Mouse (Mus musculus): ENCODE data around the gene Robo1.

The Robo1 gene

DNA sequence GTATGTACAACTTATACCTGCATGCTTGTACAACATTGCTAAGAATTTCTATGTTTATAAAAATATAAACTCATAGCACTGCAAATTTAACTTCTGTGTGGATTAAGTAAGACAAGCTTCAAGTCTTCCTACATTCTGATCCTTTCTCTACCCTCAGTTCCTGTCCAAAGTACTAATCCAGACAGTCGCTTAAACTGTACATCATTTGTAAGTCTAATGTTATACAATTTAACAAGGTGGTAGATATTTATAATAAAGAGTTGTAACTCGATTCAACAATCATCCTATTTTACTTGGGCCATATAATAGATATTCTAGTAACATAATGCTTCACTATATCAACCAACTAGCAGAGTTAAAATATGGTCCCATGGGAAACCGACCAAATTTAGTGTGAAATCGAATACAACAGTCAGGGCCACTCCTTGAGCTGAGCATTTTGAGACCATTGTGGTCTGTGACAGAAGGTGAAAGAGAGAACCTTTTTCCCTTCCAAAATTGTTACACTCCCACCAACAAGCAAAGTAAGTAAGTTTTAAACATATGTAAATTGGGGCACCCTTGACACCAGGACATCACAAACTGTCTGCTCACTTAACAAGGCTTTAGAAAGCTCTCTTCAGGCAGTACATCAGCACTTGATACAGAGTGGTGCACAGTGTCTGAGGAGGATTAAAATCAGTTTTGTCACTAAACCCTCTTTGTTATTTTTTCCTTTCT, 295.5 kb downstream of the Robo1 start:
- no peak for DNase-seq (ENCODE audit: low spot score)

GRCm38 (mm10) chr16:72605066-72605465, 297.0 kb downstream of the Robo1 start:
- DNase-seq (ENCODE audit: low spot score): peak; percentile 57

GRCm38 (mm10) chr16:72610661-72611112, 302.6 kb downstream of the Robo1 start:
- DNase-seq (ENCODE audit: low spot score): no peak

GRCm38 (mm10) chr16:72614898-72615297, 306.8 kb downstream of the Robo1 start:
- no peak for DNase-seq (ENCODE audit: low spot score)

DNA sequence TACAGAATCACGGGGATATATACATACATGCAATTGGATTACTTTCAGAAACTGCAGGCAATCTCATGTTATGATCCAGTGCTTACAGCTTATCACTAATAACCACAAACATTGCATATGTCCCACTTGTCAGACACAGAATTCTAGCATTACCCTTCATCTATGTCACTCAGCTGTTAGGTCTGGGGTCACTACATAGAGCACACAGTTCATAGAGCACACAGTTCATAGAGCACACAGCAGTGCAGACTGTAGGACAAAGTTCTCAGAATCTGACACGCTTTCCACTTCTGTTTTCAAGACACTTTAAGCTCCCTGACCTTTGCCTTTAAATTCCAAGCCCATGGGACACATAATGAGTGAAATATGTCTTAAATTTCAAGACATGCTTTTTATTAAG, 307.3 kb downstream of the Robo1 start:
- no peak for DNase-seq (ENCODE audit: low spot score)

- DNase-seq (ENCODE audit: low spot score): no peak
Measured at GRCm38 (mm10) chr16:72622371-72622770, 314.3 kb downstream of the Robo1 start.

- DNase-seq (ENCODE audit: low spot score): no peak
Measured at GRCm38 (mm10) chr16:72622868-72623267, 314.8 kb downstream of the Robo1 start.

- no peak for DNase-seq (ENCODE audit: low spot score)
Measured at GRCm38 (mm10) chr16:72633846-72634245, 325.7 kb downstream of the Robo1 start.

DNA sequence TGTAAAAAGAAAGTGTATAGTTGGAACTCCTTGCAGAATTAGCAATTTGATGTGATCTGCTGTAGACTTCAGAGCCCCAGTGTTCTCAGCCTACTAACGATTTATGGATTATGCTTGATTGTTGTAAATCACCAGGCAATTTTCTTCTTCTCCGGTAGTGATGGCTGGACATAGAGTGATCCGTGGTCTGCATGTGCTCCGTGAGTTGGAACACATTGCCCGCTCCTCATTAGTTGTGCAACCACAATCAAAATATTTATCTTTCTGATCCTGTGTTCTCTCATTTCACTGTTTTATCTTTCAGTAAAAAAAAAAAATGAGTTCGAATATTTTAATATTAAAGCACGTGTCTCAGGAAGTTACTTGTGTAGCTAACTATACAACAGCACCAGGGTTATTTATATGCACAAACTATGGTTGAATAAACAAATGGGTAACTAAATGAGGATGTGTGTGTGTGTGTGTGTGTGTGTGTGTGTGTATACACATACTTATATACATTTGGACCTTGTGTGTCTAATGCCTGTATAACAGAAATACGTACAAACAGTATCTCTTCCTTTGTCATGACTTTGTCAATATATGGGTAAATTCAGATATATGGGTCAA, 331.3 kb downstream of the Robo1 start:
- DNase-seq (ENCODE audit: low spot score): no peak

DNA sequence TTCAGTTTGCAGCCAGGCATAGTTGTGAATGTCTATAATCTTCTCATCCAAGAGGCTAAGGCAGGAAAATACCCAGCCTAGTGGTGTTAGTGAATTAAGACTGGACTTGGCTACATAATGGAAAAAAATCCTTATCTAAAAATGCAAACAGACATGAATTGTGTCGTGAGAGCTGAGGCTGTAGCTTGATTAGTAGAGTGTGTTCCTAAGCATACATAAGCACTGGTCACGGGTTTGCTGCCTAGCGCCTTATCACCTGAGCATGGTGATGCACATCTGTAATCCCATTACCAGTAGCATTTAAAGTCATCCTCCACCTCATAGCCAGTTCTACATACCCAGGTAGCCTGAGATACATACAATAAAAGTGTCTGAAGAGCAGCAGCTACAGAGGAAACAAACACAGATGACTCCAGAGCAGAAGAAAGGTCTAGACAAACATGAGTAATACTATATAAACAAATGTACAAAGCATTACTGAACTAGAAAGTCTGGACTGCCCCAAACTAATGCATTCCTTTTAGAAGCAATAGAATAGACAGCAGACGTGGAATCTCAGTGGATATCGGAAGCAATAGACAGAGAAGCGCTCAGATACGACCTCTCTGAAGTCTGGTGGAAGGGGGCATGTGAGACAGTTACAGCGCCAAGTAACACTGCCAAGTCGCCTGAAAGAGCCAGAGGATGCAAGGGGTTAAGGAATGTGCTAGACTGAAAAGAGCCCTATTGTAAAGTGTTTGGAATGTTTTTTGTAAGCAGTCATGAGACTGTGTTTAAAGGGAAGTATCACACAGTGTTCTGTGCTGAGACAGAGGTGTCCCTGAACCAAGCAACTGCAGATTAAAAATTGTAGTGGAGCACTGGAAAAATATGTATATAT, 333.1 kb downstream of the Robo1 start:
- no peak for DNase-seq (ENCODE audit: low spot score)

GRCm38 (mm10) chr16:72645890-72646289, 337.8 kb downstream of the Robo1 start:
- no peak for DNase-seq (ENCODE audit: low spot score)

DNA sequence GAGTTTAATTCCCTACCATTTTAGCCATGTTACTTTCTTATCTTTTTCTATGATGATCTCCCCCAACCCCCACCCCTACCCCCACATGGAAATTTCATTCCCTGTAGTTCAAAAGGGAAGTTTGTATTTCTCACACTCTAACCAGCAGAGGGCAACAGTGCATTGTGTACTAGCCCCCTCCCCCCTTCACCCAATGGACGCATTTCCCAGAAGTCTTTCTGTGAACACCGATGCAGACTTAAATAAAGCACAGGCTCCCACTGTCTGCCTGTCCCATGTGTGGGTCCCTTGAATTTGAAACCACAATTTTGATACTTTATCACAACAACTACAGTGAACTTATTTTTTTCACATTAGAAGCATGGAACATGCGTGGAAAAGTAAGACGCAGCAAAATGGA, 341.2 kb downstream of the Robo1 start:
- DNase-seq (ENCODE audit: low spot score): no peak

GRCm38 (mm10) chr16:72655411-72655810, 347.3 kb downstream of the Robo1 start:
- DNase-seq (ENCODE audit: low spot score): no peak

- DNase-seq (ENCODE audit: low spot score): peak; percentile 60
Measured at GRCm38 (mm10) chr16:72662837-72663350, 354.8 kb downstream of the Robo1 start.

- DNase-seq (ENCODE audit: low spot score): peak; percentile 35
Measured at GRCm38 (mm10) chr16:72663351-72664232, 355.5 kb downstream of the Robo1 start.

DNA sequence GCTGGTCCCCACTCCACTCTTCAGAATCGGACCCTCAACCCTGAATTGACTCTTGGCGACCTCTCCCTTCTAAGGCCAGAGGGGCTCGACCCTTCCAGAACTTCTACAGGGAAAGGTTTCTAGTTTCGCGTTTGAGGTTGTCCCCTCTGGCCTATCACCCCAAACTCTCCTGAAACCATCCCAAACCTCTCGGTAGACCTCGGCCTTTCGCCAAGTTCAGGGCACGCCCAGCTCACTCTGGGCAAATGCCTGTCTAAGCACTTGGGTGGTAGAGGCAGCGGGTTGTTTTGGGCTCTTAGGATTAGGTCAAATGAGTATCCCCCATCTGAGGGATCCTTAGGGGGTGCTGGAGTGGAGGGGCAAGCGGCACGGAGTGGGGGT, 356.1 kb downstream of the Robo1 start:
- peak; percentile 15 for DNase-seq (ENCODE audit: low spot score)

- DNase-seq (ENCODE audit: low spot score): no peak
Measured at GRCm38 (mm10) chr16:72664806-72665205, 356.7 kb downstream of the Robo1 start.

DNA sequence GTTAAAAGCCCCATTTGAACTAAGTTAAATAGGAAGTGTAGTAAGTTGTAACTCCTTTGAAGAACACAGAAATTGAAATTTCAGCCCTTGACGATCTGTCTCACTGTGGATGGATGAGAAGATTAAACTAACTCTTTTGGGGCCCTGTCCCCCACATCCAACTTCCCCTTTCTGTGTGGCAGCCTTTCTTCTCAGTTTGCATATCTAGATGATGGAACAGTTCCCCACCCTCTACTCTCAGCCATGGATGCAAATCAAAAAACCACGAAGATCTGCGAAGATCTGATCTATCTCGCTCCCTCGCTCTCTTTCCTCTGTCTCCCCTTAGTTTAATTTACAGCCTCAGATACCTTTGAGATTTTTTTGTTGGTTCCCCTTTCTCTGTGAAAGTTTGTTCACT, 357.3 kb downstream of the Robo1 start:
- DNase-seq (ENCODE audit: low spot score): no peak

- no peak for DNase-seq (ENCODE audit: low spot score)
Measured at GRCm38 (mm10) chr16:72670240-72671038, 362.3 kb downstream of the Robo1 start.

- DNase-seq (ENCODE audit: low spot score): no peak
Measured at GRCm38 (mm10) chr16:72677234-72677633, 369.1 kb downstream of the Robo1 start.

DNA sequence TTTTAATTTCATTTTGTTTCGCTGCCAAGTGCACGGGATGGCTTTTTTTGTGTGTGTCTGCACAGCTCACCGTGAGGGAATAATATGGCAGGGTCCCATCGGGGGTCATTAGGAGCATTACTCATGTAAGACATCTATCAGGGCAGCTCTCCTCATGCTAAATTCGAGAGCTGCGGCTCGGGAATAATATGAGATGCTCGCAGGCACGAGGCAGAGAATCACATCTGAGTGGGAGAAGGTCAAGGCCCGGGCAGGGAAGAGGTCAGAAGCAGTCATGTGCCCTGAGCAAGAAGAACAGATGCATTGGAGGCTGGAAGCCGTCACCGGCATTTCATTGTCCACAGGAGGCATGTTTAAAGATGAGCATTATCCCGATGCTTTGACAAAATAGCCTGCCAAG, 370.3 kb downstream of the Robo1 start:
- no peak for DNase-seq (ENCODE audit: low spot score)

All from urinary bladder, postnatal 25 days (tissue).